Mouse (Mus musculus) CD4-positive helper T cell, adult 2 months (primary cell): ENCODE measurements at regions not wholly inside any gene's neighbourhood (a gene's known extent, or its start where the extent isn't known, plus 50 kb on each side); places are given as distances from the start of the nearest gene placed in this dataset.

Source experiments
- DNase-seq: peaks from one replicate; pipeline ENCODE4 v3.0.0-alpha.2; 2012; ENCODE audit warnings: low read depth, missing footprints, low spot score

DNA sequence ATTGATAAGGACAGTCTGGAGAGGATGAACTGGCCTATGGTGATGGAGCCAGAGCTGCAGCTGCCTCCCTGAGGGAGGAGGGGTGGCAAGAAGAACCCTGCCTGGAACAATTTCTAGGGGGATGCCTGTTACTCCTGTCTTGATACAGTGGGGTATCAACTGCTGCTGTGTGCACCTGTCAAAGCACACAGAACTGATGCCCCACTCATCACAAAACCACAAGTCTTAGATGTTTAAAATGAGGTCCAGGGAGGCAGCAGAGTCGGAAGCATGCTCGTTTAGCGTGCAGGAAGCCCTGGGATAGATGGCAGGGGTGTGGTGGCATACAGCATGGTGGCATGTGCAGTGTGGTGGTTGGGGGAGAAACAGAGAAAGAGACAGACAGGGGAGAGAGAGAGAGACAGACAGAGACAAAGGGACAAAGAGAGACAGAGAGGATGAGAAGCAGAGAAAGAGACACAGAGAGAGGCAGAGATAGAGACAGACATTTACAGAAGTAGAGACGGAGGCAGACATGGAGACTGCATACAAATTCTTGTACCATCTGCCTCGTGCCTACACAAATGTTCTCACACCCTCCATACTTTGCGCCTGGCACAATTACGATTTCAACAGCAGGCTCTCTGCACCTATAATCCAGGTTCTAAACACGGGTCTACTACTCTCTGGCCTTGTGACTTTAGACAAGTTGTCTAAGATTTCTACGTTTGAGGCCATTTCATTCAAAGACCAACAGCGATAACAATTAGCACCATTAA is 242.6 kb downstream of the Cbln4 start:
- DNase-seq: no peak

- DNase-seq: no peak
These were observed 243.9 kb downstream of the Cbln4 start for GRCm38 (mm10) chr2:171799351-171799750.

DNA sequence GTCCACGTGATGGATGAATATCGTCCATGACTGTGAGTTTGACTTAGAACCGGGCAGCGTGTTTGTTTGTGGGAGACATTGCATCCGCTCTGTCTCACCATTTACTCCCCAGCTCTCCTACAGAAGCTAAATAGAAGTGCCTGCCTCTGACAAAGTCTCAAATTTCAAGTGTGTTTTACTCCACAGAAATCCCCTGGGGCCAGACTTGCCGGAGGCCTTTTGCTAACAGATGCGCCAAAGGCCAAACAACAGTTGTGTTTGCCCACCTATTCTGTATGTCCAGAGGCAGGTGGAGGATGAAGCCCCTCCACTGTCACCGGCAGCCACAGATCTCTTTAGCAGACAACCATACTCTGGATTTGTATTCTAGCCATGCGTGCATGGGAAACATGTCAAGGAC is 252.6 kb downstream of the Cbln4 start:
- no peak for DNase-seq

- DNase-seq: no peak
These were observed 276.9 kb downstream of the Cbln4 start for GRCm38 (mm10) chr2:171766193-171766930.

DNA sequence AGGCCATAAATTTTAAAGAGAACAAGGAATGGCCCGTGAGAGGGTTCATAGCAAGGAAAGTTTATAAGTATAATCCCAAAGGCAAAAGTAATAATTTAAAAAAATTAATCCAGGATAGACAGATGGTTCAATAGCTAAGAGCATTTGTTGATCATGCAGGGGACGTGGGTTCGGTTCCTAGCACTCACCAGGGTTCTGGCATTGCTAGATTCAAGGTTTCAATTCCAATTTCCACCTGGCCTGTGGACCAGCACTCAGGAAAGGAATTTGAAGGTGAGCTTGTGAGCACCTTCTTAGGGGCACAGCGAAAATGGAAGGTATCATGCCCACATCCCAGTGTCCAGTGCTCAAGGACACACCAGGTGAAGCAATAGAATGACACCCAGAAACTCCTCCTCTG is 278.2 kb downstream of the Cbln4 start:
- no peak for DNase-seq

DNA sequence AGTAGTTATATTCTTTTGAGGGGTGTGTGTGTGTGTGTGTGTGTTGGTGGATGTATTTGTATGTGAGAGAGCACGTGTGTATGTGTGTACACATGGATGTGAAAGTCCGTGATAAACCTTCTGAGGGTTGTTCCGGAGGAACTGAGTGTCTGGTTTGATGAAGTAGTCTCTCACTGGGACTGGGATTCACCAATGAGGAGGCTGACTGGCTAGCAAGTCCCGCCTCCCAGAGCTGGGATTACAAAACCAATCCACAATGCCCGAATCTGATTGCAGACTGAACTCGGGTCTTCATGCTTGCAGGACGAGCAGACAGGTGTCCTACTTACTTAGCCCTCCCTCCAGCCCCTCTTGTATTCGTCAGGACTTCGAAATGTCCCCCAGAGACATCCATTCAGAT is 289.8 kb downstream of the Cbln4 start:
- DNase-seq: no peak

GRCm38 (mm10) chr2:171747162-171747561 is 296.1 kb downstream of the Cbln4 start:
- DNase-seq: no peak

DNA sequence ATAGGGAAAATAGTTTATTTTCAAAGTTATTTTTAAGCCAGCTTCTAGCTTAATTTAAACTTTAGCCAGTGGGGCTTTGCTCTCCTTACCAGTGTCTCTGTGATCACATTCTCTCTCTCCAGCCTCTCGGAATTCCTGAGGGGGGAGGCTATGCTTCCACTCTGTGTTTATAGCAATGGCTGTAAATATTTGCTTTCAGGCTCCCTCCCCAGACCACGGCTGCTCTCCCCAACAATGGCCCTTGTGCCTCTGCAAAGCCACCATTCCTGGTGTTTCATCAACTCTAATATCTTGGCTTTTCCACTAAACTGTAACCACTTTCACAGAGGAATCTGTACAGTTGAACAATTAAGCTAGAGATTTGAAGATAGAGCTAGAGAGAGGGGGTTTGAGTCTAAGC is 300.2 kb downstream of the Cbln4 start:
- DNase-seq: no peak

- DNase-seq: no peak
These were observed 300.6 kb downstream of the Cbln4 start for GRCm38 (mm10) chr2:171742706-171743105.

- DNase-seq: no peak
These were observed 305.5 kb downstream of the Cbln4 start for GRCm38 (mm10) chr2:171737761-171738160.

DNA sequence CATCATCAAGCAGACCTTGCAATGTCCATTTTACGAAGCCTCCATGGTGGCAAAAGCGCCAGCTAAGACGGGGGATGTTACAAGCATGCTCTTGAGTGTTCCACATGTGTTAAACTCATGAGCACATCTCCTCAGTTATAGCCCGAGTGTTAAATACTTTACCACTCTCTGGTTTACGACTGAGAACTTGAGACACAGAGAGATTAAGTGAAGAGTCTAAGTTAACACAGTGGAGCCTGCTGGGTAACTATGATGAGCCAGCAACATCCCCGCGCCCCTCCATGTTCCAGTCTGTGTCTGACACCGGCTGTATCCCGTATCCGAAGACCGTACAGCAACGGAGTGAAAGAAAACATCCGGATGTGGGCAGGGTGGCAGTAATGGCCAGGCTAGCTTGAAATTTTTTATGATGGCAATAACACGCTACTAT is 308.2 kb downstream of the Cbln4 start:
- no peak for DNase-seq

DNA sequence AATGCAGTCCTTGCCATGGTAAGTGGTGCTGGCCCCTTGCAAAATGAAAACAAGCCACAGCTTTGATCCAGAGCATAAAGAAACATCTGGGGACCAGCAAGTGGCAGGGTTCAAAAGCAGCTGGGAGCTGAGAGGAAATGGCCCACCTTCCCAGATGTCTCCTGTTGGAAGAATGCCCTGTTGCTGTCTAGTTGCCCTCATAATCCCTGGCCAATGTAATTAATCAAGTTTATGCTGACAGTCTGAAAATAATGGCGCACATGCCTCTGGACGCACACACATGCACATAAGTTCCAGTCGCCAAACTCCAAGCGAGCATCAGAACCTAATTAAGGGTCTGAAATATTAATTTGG is 308.7 kb downstream of the Cbln4 start:
- no peak for DNase-seq

DNA sequence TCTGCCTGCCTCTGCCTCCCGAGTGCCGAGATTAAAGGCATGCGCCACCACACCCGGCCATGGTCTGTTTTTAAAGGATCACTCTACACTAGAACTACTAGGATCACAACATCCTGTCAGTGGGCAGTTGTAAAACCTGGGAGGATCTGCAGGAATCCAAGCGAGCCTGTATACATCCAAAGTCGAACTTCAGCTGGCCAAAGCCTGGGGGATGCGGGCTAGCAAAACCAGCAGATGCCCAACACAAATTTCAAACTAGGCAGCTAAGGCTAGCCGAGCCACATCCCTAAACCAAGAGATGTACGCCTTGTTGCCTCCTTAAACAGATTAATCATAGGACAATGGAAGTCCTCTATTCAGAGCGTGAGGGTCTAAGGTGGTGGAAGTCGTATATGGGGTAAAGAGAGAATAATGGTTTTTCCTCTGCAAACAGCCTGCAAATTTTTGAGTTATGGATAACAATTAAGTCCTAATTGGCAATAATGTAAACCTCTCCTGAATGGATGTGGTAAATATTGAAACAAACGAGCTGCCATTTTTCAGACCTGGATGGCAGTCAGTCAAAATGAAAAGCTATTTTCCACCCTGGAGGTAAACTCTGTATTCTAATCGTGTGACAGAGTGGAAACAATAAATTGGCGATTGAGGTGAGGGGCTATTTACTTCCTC is 309.2 kb downstream of the Cbln4 start:
- no peak for DNase-seq

- DNase-seq: no peak
These were observed 324.0 kb downstream of the Cbln4 start for GRCm38 (mm10) chr2:171719269-171719668.

DNA sequence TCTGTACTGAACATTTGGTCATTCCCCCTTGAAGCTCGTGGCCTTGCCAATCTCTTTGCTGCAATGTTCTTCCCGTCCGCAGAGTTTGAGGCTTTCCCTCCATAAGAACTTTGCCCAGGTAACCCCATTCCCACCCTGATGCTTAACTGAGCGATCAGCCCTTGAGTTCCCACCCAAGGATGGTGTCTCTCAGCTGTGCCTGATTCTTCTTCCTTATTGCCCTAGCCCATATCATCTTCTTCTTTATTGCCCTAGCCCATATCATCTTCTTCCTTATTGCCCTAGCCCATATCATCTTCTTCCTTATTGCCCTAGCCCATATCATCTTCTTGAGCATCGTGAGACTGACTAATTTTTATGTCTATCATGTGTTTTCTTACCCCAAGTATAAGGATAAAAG is 324.4 kb downstream of the Cbln4 start:
- DNase-seq: no peak

DNA sequence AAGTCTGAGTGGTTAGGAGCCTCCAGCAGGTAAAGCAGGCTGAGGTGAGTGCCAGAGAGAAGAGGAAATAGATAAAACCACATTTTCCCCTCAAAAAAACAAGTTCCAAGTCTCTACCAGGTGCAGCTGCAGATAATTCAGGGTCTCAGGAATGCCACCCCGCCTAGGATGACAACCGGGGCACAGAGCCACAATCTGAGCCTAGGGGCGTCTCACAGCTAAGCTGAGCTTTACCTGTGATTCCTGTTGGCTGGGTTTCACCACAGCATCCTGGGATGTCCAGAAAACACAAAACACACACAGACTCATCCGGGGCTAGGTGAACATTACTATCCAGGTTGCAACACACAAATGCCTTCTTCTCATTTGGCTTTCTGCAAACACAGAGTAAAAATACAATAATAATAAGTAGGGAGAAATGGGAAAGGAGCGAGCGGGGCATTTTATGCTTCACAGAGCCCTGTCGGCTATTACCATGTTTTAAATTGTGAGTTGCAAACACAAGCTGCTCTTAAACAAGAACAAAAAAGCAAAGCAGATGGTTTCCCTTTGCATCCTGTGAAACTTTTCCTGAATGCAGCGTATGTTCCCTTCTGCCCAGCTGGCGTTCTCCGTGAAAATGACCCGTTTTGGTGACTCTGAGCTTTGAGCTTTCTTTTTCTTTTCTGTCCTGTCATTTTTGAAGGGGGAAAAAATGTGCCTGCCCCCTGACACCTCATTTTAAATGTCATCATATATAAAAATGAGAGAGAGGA is 330.3 kb downstream of the Cbln4 start:
- DNase-seq: no peak

GRCm38 (mm10) chr2:171693526-171693925 is 349.7 kb downstream of the Cbln4 start:
- DNase-seq: no peak

DNA sequence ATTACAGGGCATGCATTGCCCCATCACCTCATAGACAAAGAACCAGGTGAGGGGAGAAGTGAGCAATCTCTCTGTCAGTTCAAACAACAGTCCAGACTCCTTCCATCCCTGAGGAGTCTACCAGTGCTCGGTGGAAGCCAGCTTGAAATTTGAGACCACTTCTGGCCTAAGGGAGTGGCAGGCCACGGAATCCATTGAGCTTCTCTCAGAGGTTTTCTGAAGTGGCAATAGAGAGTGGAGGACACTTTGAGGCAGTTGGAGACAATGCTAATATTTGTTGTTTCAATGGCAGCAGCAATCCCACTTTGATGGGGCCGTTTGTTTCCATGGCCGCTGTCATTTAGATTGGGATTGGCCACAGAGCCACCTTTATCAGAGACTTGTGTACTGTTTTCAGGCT is 352.5 kb downstream of the Cbln4 start:
- no peak for DNase-seq

- DNase-seq: no peak
These were observed 354.2 kb downstream of the Cbln4 start for GRCm38 (mm10) chr2:171689102-171689501.

- DNase-seq: no peak
These were observed 365.3 kb downstream of the Cbln4 start for GRCm38 (mm10) chr2:171677998-171678397.

DNA sequence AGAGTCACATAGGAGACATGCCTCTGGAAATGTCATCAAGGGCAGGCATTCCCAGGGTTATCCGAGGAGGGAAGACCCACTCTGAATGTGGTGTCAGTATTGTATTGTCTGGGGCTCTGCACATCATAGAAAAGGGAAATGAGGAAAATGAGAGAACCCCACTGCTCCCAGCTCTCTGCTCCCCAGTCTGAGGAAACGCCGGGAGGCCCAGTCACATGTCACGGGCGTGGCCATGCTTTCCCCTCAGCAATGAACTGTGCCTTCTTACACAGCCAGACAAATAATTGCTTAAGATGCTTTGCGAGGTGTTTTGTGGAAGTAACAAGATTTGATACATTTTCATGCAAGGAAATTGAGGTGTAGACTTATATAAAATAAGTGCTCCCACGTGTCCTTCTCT is 366.1 kb downstream of the Cbln4 start:
- DNase-seq: no peak

GRCm38 (mm10) chr2:171676083-171676482 is 367.2 kb downstream of the Cbln4 start:
- no peak for DNase-seq
